12 mouse cellular contexts compared by ENCODE assay signal in genomic region chr2:92514961-92515360, GRCm38 (mm10).
"Had no signal": no experiment of that assay in that cellular context is flagged by ENCODE, and none has a peak within 500 bp of the region (broad histone marks: within the 10 kb centered on the region; RNA-seq: fewer than 3 reads in every experiment).

No protein-coding gene starts in this region.

- H3K4me2 ChIP-seq: liver, embryonic 12.5 days; lung, embryonic 15.5 days had no signal

- H3K4me1 ChIP-seq: liver, embryonic 12.5 days; lung, embryonic 15.5 days had no signal

- H3K27ac ChIP-seq: liver, embryonic 12.5 days; lung, embryonic 15.5 days; macrophage had no signal

- H3K9ac ChIP-seq: liver, embryonic 12.5 days; lung, embryonic 15.5 days had no signal

- DNase-seq: kidney, adult 11 months; kidney, adult 9 months; kidney, postnatal 14 days; left cerebral cortex, postnatal 4 days; lung, postnatal 14 days; midbrain, embryonic 14.5 days; right cerebral cortex, adult 18-20 months; spleen, adult 18-20 months; thymus, postnatal 36 days had no signal

- ATAC-seq: liver, embryonic 12.5 days had no signal

- H3K9me3 ChIP-seq: liver, embryonic 12.5 days; lung, embryonic 15.5 days had no signal

- H3K36me3 ChIP-seq: liver, embryonic 12.5 days; lung, embryonic 15.5 days had no signal

- H3K27me3 ChIP-seq: lung, embryonic 15.5 days had no signal

- H3K4me3 ChIP-seq: liver, embryonic 12.5 days; lung, embryonic 15.5 days had no signal
